Mouse (Mus musculus): ENCODE results near the gene Mageh1. TPM values are rescaled to one million over a fixed set of nuclear protein-coding genes. Genes with fewer than 3 reads are reported as not detected.
"Not testable (repeated sequence)": the region's sequence is repeated elsewhere in the genome, so short reads cannot be mapped to it uniquely, and the experiment has no call there.

Mageh1 gene
- polyA plus RNA-seq, 1 experiment from 2014 or later = 112 TPM

- not testable (repeated sequence) for H3K4me3 ChIP-seq (ENCODE audit: low read depth, low read length); DNase-seq (ENCODE audit: low spot score); ATAC-seq; H3K27ac ChIP-seq (ENCODE audit: low read depth, low read length); H3K4me2 ChIP-seq (ENCODE audit: low read length); H3K4me1 ChIP-seq (ENCODE audit: control insufficient read depth, insufficient read depth, low read length); H3K36me3 ChIP-seq (ENCODE audit: control insufficient read depth, insufficient read depth, low read length); H3K27me3 ChIP-seq (replicated peaks; ENCODE audit: control insufficient read depth, insufficient read depth, low read length); H3K9me3 ChIP-seq (replicated peaks; ENCODE audit: control insufficient read depth, low read length); H3K9ac ChIP-seq (ENCODE audit: low read length)
- no CpG with 5 or more reads among the region's 3 CpGs for WGBS
Measured at GRCm38 (mm10) chrX:152996105-152996504, 41.3 kb downstream of the Mageh1 start.

- H3K27me3 ChIP-seq (replicated peaks; ENCODE audit: control insufficient read depth, insufficient read depth, low read length); H3K4me3 ChIP-seq (ENCODE audit: low read depth, low read length); H3K27ac ChIP-seq (ENCODE audit: low read depth, low read length); H3K36me3 ChIP-seq (ENCODE audit: control insufficient read depth, insufficient read depth, low read length); ATAC-seq; H3K4me2 ChIP-seq (ENCODE audit: low read length); H3K9ac ChIP-seq (ENCODE audit: low read length); H3K9me3 ChIP-seq (replicated peaks; ENCODE audit: control insufficient read depth, low read length); DNase-seq (ENCODE audit: low spot score); H3K4me1 ChIP-seq (ENCODE audit: control insufficient read depth, insufficient read depth, low read length): not testable (repeated sequence)
Measured at GRCm38 (mm10) chrX:152989852-152990251, 47.5 kb downstream of the Mageh1 start.

Other genes starting within 250 kb of the Mageh1 start
- 2.3 and 3.5 TPM in 2 replicates for gene Usp51, start 31.1 kb downstream of the Mageh1 start, polyA plus RNA-seq (2014; fragmentation: Nextera tagmentation; extraction: Ambion mirVana)
- gene Foxr2, start 81.2 kb upstream of the Mageh1 start, polyA plus RNA-seq (2014; fragmentation: Nextera tagmentation; extraction: Ambion mirVana) = 0.50 and 1.1 TPM in 2 replicates
- gene Rragb, start 102.4 kb upstream of the Mageh1 start, polyA plus RNA-seq (2014; fragmentation: Nextera tagmentation; extraction: Ambion mirVana) = 6.2 and 8.4 TPM in 2 replicates
- 4.9 and 6.8 TPM in 2 replicates for gene Klf8, start 199.9 kb upstream of the Mageh1 start, polyA plus RNA-seq (2014; fragmentation: Nextera tagmentation; extraction: Ambion mirVana)